Mouse (Mus musculus) kidney, adult 9 months (tissue): Measurements from ENCODE around the gene Ankrd35.
"Not testable (repeated sequence)": the region's sequence is repeated elsewhere in the genome, so short reads cannot be mapped to it uniquely, and the experiment has no call there.

Experiments used
- DNase-seq: peaks from one replicate; pipeline ENCODE4 v3.0.0; 2022

Gene Ankrd35

GRCm38 (mm10) chr3:96673514-96673913, 3.6 kb downstream of the Ankrd35 start:
- DNase-seq: no peak

GRCm38 (mm10) chr3:96674442-96674841, 4.5 kb downstream of the Ankrd35 start:
- DNase-seq: no peak

GRCm38 (mm10) chr3:96675171-96675570, 5.2 kb downstream of the Ankrd35 start:
- DNase-seq: no peak

GRCm38 (mm10) chr3:96675690-96676089, 5.8 kb downstream of the Ankrd35 start:
- DNase-seq: no peak

GRCm38 (mm10) chr3:96678456-96678855, 8.5 kb downstream of the Ankrd35 start:
- DNase-seq: no peak

- DNase-seq: no peak
Measured at GRCm38 (mm10) chr3:96679159-96679674, 9.3 kb downstream of the Ankrd35 start.

GRCm38 (mm10) chr3:96680269-96680956, 10.5 kb downstream of the Ankrd35 start:
- DNase-seq: no peak

GRCm38 (mm10) chr3:96683496-96683895, 13.6 kb downstream of the Ankrd35 start:
- no peak for DNase-seq

- no peak for DNase-seq
Measured at GRCm38 (mm10) chr3:96684151-96684821, 14.4 kb downstream of the Ankrd35 start.

- DNase-seq: no peak
Measured at GRCm38 (mm10) chr3:96684822-96685156, 14.9 kb downstream of the Ankrd35 start.

GRCm38 (mm10) chr3:96686057-96686456, 16.1 kb downstream of the Ankrd35 start:
- not testable (repeated sequence) for DNase-seq

GRCm38 (mm10) chr3:96688854-96689253, 18.9 kb downstream of the Ankrd35 start:
- no peak for DNase-seq

- DNase-seq: no peak
Measured at GRCm38 (mm10) chr3:96690298-96690697, 20.4 kb downstream of the Ankrd35 start.

- no peak for DNase-seq
Measured at GRCm38 (mm10) chr3:96692506-96692905, 22.6 kb downstream of the Ankrd35 start.

- no peak for DNase-seq
Measured at GRCm38 (mm10) chr3:96693579-96693978, 23.6 kb downstream of the Ankrd35 start.

GRCm38 (mm10) chr3:96696198-96696765, 26.4 kb downstream of the Ankrd35 start, which contains the start of gene Pias3:
Pias3 (plus strand) TSS chr3:96696384.
- peak; percentile 91 for DNase-seq

GRCm38 (mm10) chr3:96696766-96697732, 27.1 kb downstream of the Ankrd35 start:
- peak; percentile 92 for DNase-seq

GRCm38 (mm10) chr3:96698993-96699690, 29.2 kb downstream of the Ankrd35 start:
- DNase-seq: no peak

GRCm38 (mm10) chr3:96700376-96700775, 30.4 kb downstream of the Ankrd35 start:
- DNase-seq: no peak

GRCm38 (mm10) chr3:96701003-96701402, 31.1 kb downstream of the Ankrd35 start:
- no peak for DNase-seq

GRCm38 (mm10) chr3:96704778-96705177, 34.8 kb downstream of the Ankrd35 start:
- DNase-seq: no peak

GRCm38 (mm10) chr3:96706217-96706616, 36.3 kb downstream of the Ankrd35 start:
- no peak for DNase-seq
